21 mouse cellular contexts compared by ENCODE assay signal in genomic region chr2:31248856-31249255, GRCm38 (mm10).
"Had no signal": no experiment of that assay in that cellular context is flagged by ENCODE, and none has a peak within 500 bp of the region (broad histone marks: within the 10 kb centered on the region; RNA-seq: fewer than 3 reads in every experiment).

No protein-coding gene starts in this region.

- H3K9me3 ChIP-seq: kidney, embryonic 15.5 days; limb, embryonic 10.5 days; limb, embryonic 13.5 days; liver, embryonic 12.5 days; liver, embryonic 15.5 days; lung, embryonic 15.5 days; midbrain, embryonic 10.5 days; midbrain, embryonic 15.5 days; neural tube, embryonic 12.5 days had no signal

- H3K4me3 ChIP-seq: kidney, embryonic 15.5 days; limb, embryonic 10.5 days; limb, embryonic 13.5 days; liver, embryonic 12.5 days; liver, embryonic 15.5 days; lung, embryonic 15.5 days; megakaryocyte, embryonic 14.5 days; midbrain, embryonic 10.5 days; neural tube, embryonic 12.5 days had no signal

- ATAC-seq: liver, embryonic 12.5 days; midbrain, embryonic 15.5 days had no signal

- H3K27me3 ChIP-seq: kidney, embryonic 15.5 days; limb, embryonic 13.5 days; midbrain, embryonic 15.5 days; neural tube, embryonic 12.5 days had no signal

- H3K4me2 ChIP-seq: kidney, embryonic 15.5 days; limb, embryonic 13.5 days; liver, embryonic 12.5 days; liver, embryonic 15.5 days; lung, embryonic 15.5 days had no signal

- DNase-seq: kidney, adult 8-10 months; kidney, postnatal 10 days; kidney, postnatal 36 days; layer of hippocampus, adult 9-11 months; liver; lung, adult 18-20 months; lung, postnatal 10 days; lung, postnatal 36 days; thymus, adult 18-20 months; thymus, postnatal 14 days; thymus, postnatal 4 days had no signal

- H3K36me3 ChIP-seq: liver, embryonic 12.5 days; liver, embryonic 15.5 days; lung, embryonic 15.5 days had no signal

- H3K9ac ChIP-seq: kidney, embryonic 15.5 days; limb, embryonic 13.5 days; liver, embryonic 12.5 days; liver, embryonic 15.5 days; lung, embryonic 15.5 days; midbrain, embryonic 15.5 days; neural tube, embryonic 12.5 days had no signal

- H3K27ac ChIP-seq: kidney, embryonic 15.5 days; limb, embryonic 10.5 days; limb, embryonic 13.5 days; liver, embryonic 12.5 days; liver, embryonic 15.5 days; lung, embryonic 15.5 days; midbrain, embryonic 10.5 days; midbrain, embryonic 15.5 days; neural tube, embryonic 12.5 days had no signal
